Mouse (Mus musculus) hindbrain, embryonic 15.5 days (tissue): ENCODE measurements around the gene Arl3. TPM values are rescaled to one million over a fixed set of nuclear protein-coding genes. Genes with fewer than 3 reads are reported as not detected.
"Not testable (repeated sequence)": the region's sequence is repeated elsewhere in the genome, so short reads cannot be mapped to it uniquely, and the experiment has no call there.

Source experiments
- ATAC-seq: fragments of 200-750 bp; cut with Nextera tagmentation; 2 replicates; pipeline ENCODE4 v1.8.0; 2017; ENCODE audit warnings: low read depth, moderate number of reproducible peaks, moderate TSS enrichment; ENCODE audit not compliant: low FRiP score
- H3K27ac ChIP-seq: fragments of 300-500 bp; sonication (generic); replicated peaks from 2 replicates; pipeline ENCODE4 v1.5.1; 2015; ENCODE audit warnings: mild to moderate bottlenecking, inconsistent platforms
- H3K27me3 ChIP-seq: fragments of 300-500 bp; sonication (generic); 2 replicates; pipeline ENCODE4 v1.6.1; 2015; ENCODE audit warnings: control low read depth, inconsistent platforms
- H3K36me3 ChIP-seq: fragments of 300-500 bp; sonication (generic); 2 replicates; pipeline ENCODE4 v1.6.1; 2015; ENCODE audit warnings: control low read depth, inconsistent platforms
- H3K4me1 ChIP-seq: fragments of 300-500 bp; sonication (generic); replicated peaks from 2 replicates; pipeline ENCODE4 v1.6.1; 2015; ENCODE audit warnings: control low read depth, inconsistent platforms
- H3K4me2 ChIP-seq: fragments of 300-500 bp; sonication (generic); 2 replicates; pipeline ENCODE4 v1.6.1; 2015; ENCODE audit warnings: moderate library complexity, mild to moderate bottlenecking, inconsistent platforms
- H3K4me3 ChIP-seq: fragments of 300-500 bp; sonication (generic); 2 replicates; pipeline ENCODE4 v1.5.1; 2015; ENCODE audit warnings: mild to moderate bottlenecking, inconsistent platforms
- H3K9ac ChIP-seq: fragments of 300-500 bp; sonication (generic); 2 replicates; pipeline ENCODE4 v1.6.1; 2015; ENCODE audit warnings: inconsistent platforms
- H3K9me3 ChIP-seq: fragments of 300-500 bp; sonication (generic); 2 replicates; pipeline ENCODE4 v1.6.1; 2016; ENCODE audit warnings: control low read depth, inconsistent platforms
- WGBS: fragments of 180-500 bp; shearing (Covaris S2); methylation state at CpG from one replicate; pipeline ENCODE4 v1.1.7; 2015; 5-methylcytosine and 5-hydroxymethylcytosine counted together
- polyA plus RNA-seq: library from polyadenylated mRNA; unstranded; fragments of >200 nt; fragmentation: Nextera tagmentation; extraction: Ambion mirVana; gene quantifications from 2 replicates; pipeline ENCODE4 v1.2.1, GENCODE M21; 2015

Gene Arl3
- polyA plus RNA-seq, 1 experiment from 2014 or later: 208 TPM

- Histone ChIP-seq H3K4me3 (peak overlapping the region; percentile 66), H3K9me3 (no peaks in the 10 kb centered on the region), H3K4me1 (peaks cover 25% of the 10 kb centered on the region), H3K27ac (no peak overlapping the region), H3K27me3 (no peaks in the 10 kb centered on the region), H3K36me3 (no peaks in the 10 kb centered on the region), H3K9ac (peak overlapping the region; percentile 63), H3K4me2 (peak overlapping the region; percentile 81)
- ATAC-seq: no peak
- 53% methylated on average over 6 of the region's 6 CpGs for WGBS
These were observed 992 bp upstream of the Arl3 start for GRCm38 (mm10) chr19:46573990-46574389.

GRCm38 (mm10) chr19:46572548-46572947 is 450 bp downstream of the Arl3 start:
- Histone ChIP-seq H3K9ac (peak overlapping the region; percentile 77), H3K4me3 (peak overlapping the region; percentile 66), H3K36me3 (peaks cover 1% of the 10 kb centered on the region), H3K4me2 (peak overlapping the region; percentile 81), H3K27ac (peak overlapping the region; percentile 83), H3K27me3 (no peaks in the 10 kb centered on the region), H3K9me3 (no peaks in the 10 kb centered on the region), H3K4me1 (peaks cover 25% of the 10 kb centered on the region)
- under 1% methylated on average over 17 of the region's 17 CpGs for WGBS
- ATAC-seq: no peak; the same call in 1 of the 2 replicates

GRCm38 (mm10) chr19:46571878-46572244 is 1.1 kb downstream of the Arl3 start:
- peaks cover 6% of the 10 kb centered on the region for H3K36me3 ChIP-seq
- H3K9ac ChIP-seq: peak overlapping the region; percentile 77
- peak overlapping the region; percentile 81 for H3K4me2 ChIP-seq
- peak overlapping the region; percentile 66 for H3K4me3 ChIP-seq
- peaks cover 25% of the 10 kb centered on the region for H3K4me1 ChIP-seq
- WGBS: 8% methylated on average over 10 of the region's 10 CpGs
- no peak for ATAC-seq
- no peaks in the 10 kb centered on the region for H3K9me3 ChIP-seq
- H3K27me3 ChIP-seq: no peaks in the 10 kb centered on the region
- peak overlapping the region; percentile 83 for H3K27ac ChIP-seq

GRCm38 (mm10) chr19:46571211-46571877 is 1.7 kb downstream of the Arl3 start:
- peaks cover 25% of the 10 kb centered on the region for H3K4me1 ChIP-seq
- not testable (repeated sequence) for H3K36me3 ChIP-seq, H3K27ac ChIP-seq, H3K9me3 ChIP-seq, ATAC-seq, H3K27me3 ChIP-seq
- H3K4me2 ChIP-seq: peak overlapping the region; percentile 81
- H3K9ac ChIP-seq: peak overlapping the region; percentile 77; the same call in 1 of the 2 replicates
- H3K4me3 ChIP-seq: peak overlapping the region; percentile 66
- 69% methylated on average over 3 of the region's 3 CpGs for WGBS

GRCm38 (mm10) chr19:46564043-46564462 is 8.9 kb downstream of the Arl3 start:
- no peak overlapping the region for H3K9ac ChIP-seq
- no peak overlapping the region for H3K27ac ChIP-seq
- H3K4me1 ChIP-seq: no peaks in the 10 kb centered on the region
- no peaks in the 10 kb centered on the region for H3K9me3 ChIP-seq
- H3K4me2 ChIP-seq: no peak overlapping the region
- H3K4me3 ChIP-seq: no peak overlapping the region
- 73% methylated on average over 14 of the region's 14 CpGs for WGBS
- no peaks in the 10 kb centered on the region for H3K27me3 ChIP-seq
- peaks cover 6% of the 10 kb centered on the region for H3K36me3 ChIP-seq
- ATAC-seq: no peak

- H3K9ac ChIP-seq: no peak overlapping the region
- H3K4me2 ChIP-seq: no peak overlapping the region
- no peaks in the 10 kb centered on the region for H3K27me3 ChIP-seq
- 86% methylated on average over 4 of the region's 4 CpGs for WGBS
- no peak for ATAC-seq
- peaks cover 6% of the 10 kb centered on the region for H3K36me3 ChIP-seq
- no peak overlapping the region for H3K4me3 ChIP-seq
- no peaks in the 10 kb centered on the region for H3K9me3 ChIP-seq
- peaks cover 2% of the 10 kb centered on the region; the same call in 1 of the 2 replicates for H3K4me1 ChIP-seq
- H3K27ac ChIP-seq: no peak overlapping the region
These were observed 9.4 kb downstream of the Arl3 start for GRCm38 (mm10) chr19:46563603-46564002.

GRCm38 (mm10) chr19:46562581-46563515 is 10.2 kb downstream of the Arl3 start:
- Histone ChIP-seq H3K4me2 (no peak overlapping the region), H3K27ac (no peak overlapping the region)

GRCm38 (mm10) chr19:46562132-46562531 is 10.9 kb downstream of the Arl3 start:
- WGBS: 26% methylated on average over 1 of the region's 1 CpGs
- Histone ChIP-seq H3K9ac (no peak overlapping the region), H3K4me3 (no peak overlapping the region), H3K9me3 (no peaks in the 10 kb centered on the region), H3K36me3 (peaks cover 11% of the 10 kb centered on the region), H3K4me2 (no peak overlapping the region), H3K4me1 (peaks cover 4% of the 10 kb centered on the region; the same call in 1 of the 2 replicates), H3K27ac (no peak overlapping the region), H3K27me3 (no peaks in the 10 kb centered on the region)
- no peak for ATAC-seq

More at GRCm38 (mm10) chr19:46562581-46563515, 10.2 kb downstream of the Arl3 start:
- Histone ChIP-seq H3K9me3 (no peaks in the 10 kb centered on the region), H3K4me1 (peaks cover 4% of the 10 kb centered on the region; the same call in 1 of the 2 replicates), H3K27me3 (no peaks in the 10 kb centered on the region), H3K9ac (no peak overlapping the region), H3K36me3 (peaks cover 9% of the 10 kb centered on the region), H3K4me3 (no peak overlapping the region)
- 92% methylated on average over 14 of the region's 14 CpGs for whole genome bisulfite sequencing
- no peak for ATAC-seq

- no peaks in the 10 kb centered on the region for H3K27me3 ChIP-seq
- H3K4me2 ChIP-seq: no peak overlapping the region
- ATAC-seq: no peak
- H3K4me1 ChIP-seq: peaks cover 5% of the 10 kb centered on the region
- no peak overlapping the region for H3K27ac ChIP-seq
- no peak overlapping the region for H3K4me3 ChIP-seq
- WGBS: 81% methylated on average over 12 of the region's 12 CpGs
- peaks cover 25% of the 10 kb centered on the region for H3K36me3 ChIP-seq
- no peaks in the 10 kb centered on the region for H3K9me3 ChIP-seq
- H3K9ac ChIP-seq: no peak overlapping the region
These were observed 14.4 kb downstream of the Arl3 start for GRCm38 (mm10) chr19:46558631-46559030.

- H3K4me1 ChIP-seq: peaks cover 10% of the 10 kb centered on the region
- no peak overlapping the region for H3K4me3 ChIP-seq
- WGBS: 79% methylated on average over 8 of the region's 8 CpGs
- no peak overlapping the region for H3K4me2 ChIP-seq
- peaks cover 25% of the 10 kb centered on the region for H3K36me3 ChIP-seq
- no peak overlapping the region for H3K27ac ChIP-seq
- no peak overlapping the region for H3K9ac ChIP-seq
- no peak for ATAC-seq
- H3K27me3 ChIP-seq: no peaks in the 10 kb centered on the region
- H3K9me3 ChIP-seq: no peaks in the 10 kb centered on the region
These were observed 15.0 kb downstream of the Arl3 start for GRCm38 (mm10) chr19:46558009-46558408.

- no peak overlapping the region for H3K27ac ChIP-seq
- H3K4me1 ChIP-seq: peaks cover 8% of the 10 kb centered on the region
- 44% methylated on average over 11 of the region's 11 CpGs for WGBS
- no peak overlapping the region for H3K9ac ChIP-seq
- H3K4me3 ChIP-seq: no peak overlapping the region
- no peaks in the 10 kb centered on the region for H3K9me3 ChIP-seq
- ATAC-seq: peak; percentile 78
- H3K4me2 ChIP-seq: no peak overlapping the region
- no peaks in the 10 kb centered on the region for H3K27me3 ChIP-seq
- H3K36me3 ChIP-seq: peaks cover 49% of the 10 kb centered on the region
These were observed 19.4 kb downstream of the Arl3 start for GRCm38 (mm10) chr19:46553541-46553955.

GRCm38 (mm10) chr19:46552496-46552895 is 20.5 kb downstream of the Arl3 start:
- Histone ChIP-seq H3K4me2 (no peak overlapping the region), H3K36me3 (peaks cover 42% of the 10 kb centered on the region), H3K27ac (no peak overlapping the region), H3K4me1 (peaks cover 16% of the 10 kb centered on the region), H3K27me3 (no peaks in the 10 kb centered on the region), H3K9me3 (no peaks in the 10 kb centered on the region), H3K9ac (no peak overlapping the region), H3K4me3 (no peak overlapping the region)
- no peak for ATAC-seq
- 91% methylated on average over 4 of the region's 4 CpGs for WGBS
